Mouse (Mus musculus): ENCODE results near the gene Fpgs. TPM values are rescaled to one million over a fixed set of nuclear protein-coding genes. Genes with fewer than 3 reads are reported as not detected.

Fpgs gene
- total RNA-seq, 2 experiments from 2014 or later: 3.9 to 4.7 TPM

DNA sequence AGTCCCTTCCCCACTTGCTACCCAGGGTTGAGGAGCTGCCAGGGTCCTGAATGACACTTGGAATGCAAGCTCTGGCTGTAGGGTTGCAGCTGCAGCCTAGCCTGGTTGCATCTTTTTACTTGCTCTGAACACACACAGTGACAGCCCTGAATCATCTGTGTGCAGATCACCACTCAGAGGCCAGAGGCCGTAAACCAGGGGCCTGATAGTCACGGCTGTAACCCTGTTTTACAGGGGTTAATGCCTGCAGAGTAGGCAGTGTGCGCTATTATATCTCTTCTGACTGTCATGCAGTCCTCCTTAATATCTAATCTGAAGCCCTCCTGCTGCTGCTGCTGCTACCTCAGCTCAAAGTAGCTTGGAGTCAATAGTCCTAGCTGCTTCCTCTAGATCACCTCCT, 34.1 kb downstream of the Fpgs start:
- no peak for DNase-seq

DNA sequence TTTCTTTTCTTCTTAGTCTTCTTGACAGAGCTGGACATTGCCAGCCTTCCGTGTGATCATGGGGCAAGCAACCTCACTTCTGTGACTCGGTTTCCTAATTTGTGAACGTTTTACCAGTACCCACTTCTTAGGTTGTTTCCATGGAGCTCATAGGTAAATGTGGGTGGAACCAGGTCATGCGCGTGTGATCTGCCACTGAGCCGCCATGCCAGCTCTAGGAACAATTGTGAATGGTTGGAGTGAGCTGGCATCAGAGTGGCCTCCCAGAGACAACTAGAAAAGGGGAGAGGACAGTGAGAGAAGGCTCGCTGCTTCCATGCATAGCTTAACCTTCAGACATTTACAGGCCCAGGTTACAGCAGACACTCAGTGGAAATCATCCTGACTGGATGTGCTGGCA, 35.8 kb downstream of the Fpgs start:
- DNase-seq: no peak

DNA sequence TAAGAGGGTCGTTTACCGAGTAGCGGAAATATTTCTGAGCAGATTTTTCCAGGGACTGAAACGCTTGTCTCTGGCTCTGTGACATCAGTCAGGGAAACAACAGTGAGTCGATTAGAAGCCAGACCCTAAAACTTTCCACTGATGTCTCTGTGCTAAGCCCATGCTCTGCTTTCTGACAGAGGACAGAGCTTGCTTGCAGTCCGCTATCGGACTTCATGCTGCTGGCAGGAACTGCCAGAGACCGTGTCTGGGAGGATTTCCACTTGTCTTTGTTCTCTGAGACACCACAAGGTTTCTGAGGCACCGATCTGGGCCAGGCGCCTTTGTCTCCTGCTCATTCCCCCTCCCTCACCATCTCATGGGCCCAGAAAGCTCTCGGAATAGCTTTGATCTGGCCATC, 36.2 kb downstream of the Fpgs start:
- no peak for DNase-seq

DNA sequence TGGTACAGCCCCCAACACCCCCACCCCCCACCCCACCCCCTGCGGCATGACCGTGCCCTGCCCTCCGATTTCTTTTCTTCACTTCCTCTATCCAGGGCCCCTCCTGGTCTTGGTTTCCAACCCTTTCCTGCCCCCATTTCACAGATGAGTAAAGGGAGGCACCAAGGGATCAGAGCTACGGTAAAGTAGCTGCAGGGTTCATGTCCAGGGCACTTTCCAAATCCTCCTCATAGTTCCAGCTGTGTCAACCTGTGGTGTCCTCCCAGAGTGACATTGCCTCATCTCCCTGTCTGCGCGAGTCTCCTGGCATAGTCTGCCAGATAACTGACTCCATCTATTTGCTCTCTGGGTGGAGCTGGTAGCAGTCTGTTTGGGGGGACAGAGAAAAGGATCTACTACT, 38.1 kb downstream of the Fpgs start:
- DNase-seq: no peak

DNA sequence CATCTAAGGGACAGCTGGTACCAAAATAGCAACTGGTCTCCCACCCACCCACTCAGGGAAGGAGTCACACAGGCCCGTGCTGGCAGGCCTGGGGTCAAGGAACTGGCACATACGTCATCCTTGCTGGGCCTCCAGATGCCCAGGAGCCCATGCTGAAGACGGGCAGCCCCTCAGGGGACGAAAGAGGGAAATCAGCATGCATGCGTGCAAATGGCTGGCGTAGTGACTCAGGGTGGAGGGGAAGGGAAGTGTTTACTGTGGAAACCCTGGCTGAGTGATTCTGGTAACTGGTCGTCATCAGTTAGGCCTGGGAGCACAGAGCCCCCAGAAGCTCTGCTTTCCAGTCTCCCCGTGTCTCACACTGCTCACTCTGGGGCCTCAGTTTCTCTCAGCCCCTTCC, 38.6 kb downstream of the Fpgs start:
- DNase-seq: no peak

DNA sequence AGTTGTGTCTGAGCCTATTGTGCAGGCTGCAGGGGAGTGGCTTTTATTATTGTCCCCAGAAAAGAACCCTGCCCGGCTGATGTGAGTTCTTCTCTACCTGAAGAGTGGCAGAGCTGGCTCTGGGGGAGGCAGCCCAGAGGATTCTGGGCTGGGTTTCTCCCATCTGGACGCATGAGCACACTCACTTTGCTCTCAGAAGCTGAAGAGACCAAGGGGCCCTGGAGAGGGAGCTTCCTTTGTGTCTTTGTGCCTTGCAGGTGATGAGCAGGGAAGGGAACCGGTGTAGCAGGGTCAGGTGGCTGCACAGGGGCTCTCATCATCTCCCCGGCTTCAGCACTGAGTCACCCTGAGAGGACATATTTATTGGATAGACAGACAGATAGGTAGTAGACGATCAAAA, 41.7 kb downstream of the Fpgs start:
- no peak for DNase-seq

DNA sequence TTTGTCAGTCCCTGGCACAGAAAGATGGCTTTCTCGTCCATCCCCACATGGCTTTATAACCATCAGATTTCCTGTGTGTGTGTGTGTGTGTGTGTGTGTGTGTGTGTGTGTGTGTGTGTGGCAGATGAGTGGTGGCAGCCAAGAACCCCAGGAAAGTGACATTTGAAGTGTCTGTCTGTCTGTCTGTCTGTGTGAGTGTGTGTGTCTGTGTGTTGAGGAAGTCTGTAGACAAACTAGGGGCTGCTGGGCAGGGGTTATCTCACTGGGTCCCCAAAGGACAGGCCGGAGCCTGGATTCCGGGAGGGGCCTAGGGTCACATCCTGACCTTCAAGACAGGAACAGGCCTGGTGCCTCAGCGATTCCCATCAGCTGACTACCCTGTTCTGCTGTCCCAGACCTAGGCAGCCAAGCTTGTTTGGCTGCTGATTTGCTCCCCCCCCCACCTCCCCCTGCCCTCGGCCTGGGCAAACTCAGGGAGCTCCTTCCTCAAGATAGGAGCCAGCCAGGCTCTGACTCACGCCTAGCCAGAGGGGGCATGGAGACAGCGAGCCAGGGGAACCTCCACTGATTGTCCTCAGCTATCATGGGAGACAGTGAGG, 42.3 kb downstream of the Fpgs start:
- DNase-seq: no peak

DNA sequence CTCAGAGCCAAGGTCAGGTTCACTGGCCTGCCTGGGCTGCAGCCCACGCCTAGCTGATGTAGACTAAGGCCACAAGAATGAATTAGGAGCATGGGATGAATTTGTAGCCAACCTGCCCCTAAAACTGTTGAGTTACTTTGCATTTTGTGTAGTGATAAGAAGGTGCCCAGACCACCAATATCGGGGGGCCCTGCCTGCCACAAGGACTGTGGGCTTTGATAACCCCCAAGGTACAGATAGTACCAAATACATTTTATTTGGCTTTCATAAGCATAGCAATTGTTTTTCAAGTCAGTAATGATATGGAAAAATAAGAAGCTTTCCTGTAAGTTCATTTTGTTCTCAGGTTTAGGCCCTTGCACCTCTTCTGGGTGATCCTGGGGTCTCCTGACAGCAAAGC, 45.1 kb downstream of the Fpgs start:
- DNase-seq: no peak

DNA sequence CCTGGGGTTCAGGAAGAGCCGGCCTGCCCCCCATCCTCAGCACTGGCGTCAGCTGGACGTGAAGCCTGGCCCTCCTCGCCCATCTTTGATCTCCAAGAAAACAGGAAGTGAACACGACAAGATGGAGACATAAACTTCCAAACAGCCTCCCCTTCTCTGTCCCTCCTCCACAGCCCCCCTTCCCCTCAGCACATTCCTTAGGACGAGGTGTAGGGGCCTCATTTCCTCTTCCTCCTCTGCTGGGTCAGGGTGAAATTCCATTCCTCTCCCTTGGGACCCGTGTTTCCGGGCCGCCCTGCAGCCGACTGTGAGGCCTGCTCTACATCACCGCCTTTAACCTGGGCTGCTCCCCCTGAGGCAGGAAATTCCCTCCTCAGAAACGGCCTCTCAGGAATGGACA, 48.1 kb downstream of the Fpgs start:
- DNase-seq: peak; percentile 68

DNA sequence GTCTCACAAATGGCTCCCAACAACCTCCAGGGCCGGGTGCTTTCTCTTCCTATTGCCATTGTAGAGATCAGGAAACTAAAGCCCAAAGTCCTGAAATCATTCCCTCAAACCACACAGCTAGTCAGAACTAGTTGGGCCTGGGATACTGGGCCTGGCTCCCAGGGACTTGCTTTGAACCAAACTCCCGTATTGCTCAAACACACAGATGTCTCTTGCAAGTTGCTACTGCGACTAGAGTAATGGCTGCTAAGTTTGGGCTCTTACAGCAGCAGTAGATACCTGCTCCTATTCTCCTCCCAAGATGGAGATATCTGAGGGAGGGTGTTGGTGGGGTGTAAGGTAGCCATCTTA, 48.6 kb downstream of the Fpgs start:
- no peak for DNase-seq

DNA sequence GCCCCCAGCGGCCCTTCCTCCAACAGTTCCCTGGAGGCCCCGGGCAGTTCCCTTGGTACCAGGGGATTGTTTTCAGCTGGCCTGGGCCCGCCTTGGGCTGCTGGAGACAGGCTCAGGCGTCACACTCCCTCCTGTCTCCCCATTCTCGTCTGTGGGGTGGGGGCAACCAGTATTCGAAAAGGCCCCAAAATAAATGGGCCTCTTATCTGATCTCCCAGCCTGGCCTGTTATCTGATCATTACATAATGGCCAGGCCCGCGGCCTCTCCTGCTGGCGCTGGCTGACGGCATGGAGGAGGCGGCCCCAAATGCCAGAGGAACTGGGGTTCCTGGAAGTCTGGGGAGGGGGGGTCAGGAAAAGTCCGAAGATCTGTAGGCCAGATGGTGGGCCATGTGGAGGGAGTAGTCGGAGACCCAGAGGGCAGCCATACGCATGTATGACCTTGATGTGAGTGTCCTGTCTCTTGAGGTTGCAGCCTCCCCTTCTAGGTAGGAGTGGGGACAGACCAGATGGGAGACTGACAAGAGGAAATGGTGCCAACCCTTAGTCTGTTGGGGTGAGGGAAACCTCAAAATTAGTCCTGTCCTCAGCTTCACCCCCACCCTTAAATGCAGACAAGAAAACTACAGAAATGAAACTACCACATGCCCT, 49.1 kb downstream of the Fpgs start:
- no peak for DNase-seq

DNA sequence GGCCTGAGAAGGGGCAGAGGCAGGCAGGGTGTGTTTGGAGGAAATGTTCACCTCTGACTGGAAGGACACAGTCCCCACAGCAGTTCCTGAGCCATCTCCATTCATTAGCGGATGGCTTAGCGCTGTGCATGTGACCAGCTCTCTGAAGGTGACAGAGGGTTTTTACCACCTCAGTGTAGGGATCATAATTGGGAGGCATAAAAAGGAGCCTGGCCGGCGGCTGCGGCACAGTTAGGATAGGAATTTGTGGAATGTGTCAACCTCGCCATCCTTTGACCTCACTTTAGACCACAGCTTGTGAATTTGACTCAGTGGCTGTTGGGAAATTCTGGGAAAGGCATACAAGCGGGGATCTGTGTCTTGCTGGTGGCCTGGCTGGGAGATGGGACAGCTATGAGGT, 50.2 kb downstream of the Fpgs start:
- no peak for DNase-seq

DNA sequence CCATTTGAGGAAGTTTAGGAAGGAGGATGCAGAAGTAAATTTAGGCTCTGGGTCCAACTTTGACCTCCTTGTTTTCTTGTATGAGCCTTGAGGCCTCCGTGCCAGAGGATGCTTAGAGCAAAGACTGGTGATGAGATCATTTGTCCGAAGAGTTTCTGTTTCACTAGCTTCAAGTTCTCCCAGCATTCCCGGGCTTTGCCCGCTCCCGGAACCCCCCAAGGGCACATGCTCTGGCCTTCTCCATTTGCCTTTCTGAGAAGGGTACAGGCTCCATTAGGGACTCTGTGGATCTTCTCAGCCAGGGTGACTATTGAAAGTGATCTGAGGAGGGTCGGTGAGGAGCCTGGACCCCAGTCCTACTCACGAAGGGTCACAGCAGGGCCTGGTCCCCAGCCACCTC, 56.6 kb downstream of the Fpgs start:
- DNase-seq: no peak

DNA sequence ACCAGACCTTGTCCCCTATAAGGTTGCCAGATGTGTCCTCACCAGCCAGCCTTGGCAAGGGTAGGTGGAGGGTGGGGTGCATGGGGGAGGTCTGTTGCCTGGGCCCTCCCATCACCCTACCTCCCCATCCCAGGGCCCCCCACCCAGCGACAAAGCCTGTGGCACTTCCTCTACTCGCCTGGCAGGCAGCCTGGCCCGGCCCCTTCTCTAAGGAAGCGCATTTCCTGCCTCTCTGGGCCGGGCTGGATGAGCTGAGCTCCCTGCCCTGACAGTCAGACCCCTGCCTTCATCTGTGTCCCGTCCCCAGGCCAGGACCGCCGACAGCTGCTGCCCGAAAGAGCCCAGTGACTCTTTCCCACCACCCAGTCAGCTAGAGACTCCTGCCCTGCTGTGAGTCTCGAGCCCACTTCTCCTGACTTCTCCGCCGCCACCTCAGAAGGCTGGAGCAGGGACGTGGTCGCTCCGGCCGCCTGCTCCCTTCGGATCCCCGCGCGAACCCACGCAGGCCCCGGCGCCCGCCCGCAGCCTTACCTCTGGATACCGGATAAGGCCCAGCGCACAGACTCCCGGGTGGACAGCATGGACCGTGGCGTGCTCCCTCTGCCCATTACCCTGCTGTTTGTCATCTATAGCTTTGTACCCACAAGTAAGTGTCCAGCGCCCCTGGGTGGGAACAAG, 57.4 kb downstream of the Fpgs start, which contains the start of gene Eng:
Gene Eng (plus strand): TSS at position 217 of the 678 bp plus-strand sequence.
- DNase-seq: peak; percentile 81

DNA sequence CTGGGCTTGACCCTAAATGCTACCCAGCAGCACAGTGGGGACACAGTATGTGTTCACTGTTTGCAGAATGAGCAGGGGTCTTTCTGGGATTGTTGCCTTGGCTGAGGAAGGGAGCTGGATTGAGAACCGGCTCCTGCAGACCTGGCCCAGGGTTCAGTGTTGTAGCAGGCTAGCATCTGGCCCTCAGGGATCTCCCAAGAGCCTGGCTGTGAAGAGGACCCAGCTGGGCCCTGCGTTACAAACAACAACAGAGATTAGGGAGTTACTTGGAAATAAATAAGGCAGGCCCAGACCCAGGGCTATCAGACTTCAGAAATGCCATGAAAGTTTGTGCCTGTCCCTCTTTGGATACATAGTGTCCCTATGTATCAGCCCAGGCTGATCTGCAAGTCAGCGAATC, 58.3 kb downstream of the Fpgs start:
- no peak for DNase-seq

DNA sequence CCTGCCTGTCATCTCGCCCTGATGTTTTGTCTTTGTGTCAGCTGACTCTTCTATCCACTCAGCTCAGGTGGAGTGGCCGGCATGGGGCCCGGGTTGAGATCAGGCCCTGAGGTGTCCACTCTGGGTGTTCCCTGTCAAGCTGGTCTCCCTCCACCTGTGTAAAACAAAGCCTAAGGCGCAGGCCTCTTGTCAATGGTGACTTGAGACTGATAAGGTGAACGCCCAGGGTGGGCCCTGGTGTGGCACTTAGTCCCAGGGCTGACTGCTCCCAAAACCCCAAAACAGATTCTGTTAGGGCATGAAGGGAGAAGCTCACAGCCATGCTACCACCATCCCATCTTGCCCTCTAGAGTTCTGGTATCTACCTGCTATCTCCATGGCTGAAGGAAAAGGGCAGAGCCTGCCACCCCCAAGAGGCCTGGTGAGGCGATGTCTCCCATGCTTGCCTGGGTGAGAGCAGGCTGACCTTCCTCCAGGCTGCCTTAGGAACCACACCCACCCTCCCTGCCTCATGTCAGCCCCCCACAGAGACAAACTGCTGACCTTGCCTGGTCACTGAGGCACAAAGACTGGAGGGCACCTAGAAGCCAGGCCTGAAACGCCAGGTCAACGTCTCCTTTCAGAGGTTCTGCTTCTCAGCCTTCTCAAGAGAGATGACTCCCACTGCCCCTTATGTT, 59.0 kb downstream of the Fpgs start:
- DNase-seq: no peak

DNA sequence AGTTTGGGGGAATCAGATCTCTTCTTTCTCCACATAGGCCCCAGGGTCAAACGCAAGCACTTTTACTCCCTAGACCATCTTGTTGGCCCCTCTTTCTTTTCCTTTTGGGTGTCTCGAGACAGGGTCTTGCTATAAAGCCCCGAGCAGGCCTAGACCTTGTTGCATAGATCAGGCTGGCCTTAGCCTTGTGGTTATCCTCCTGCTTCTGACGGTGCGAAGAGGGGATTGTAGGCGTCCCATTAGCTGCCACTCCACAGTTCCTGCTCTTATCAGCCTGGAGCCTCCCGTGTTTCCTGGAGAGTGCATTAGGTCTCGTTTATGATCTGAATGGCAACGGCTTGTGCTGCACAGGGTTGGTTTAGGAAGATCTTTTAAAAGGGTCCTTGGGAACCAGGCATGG, 59.9 kb downstream of the Fpgs start:
- DNase-seq: no peak

DNA sequence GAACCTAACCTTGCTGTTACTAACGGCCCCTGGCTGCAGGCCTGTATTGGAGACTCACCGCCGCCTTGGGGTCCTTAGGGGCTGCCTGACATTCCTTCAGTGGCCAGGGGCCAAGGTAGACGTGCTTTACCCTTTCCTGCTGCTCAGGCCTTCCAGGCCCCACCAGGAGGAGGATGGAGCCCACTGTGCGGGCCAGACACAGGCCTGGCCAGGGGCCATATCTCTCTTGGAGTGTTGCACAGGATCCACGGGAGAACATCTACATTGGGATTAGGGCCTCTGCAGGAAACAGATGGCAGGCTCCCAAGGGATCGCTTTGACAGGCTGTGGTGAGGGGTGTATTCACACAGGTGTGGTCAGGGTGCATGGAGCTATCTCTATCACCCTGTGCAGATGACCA, 61.1 kb downstream of the Fpgs start:
- DNase-seq: peak; percentile 58

DNA sequence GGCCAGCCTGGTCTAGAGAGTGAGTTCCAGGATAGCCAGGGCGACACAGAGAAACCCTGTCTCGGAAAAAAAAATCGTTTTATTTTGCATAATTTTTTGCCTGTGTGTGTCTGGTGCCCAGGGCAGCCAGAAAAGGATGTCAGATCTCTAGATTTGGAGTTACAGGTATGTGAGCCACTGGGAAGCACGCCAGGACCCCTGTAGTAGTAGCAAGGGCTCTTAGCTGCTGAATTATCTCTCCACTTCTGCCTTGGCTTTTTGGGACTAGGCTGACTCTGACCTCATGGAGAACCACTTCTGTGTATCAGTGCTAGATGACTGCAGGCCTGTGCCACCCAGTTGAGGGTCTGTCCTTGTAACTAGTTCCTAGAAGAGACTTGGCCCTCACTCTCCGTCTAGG, 62.1 kb downstream of the Fpgs start:
- DNase-seq: no peak

DNA sequence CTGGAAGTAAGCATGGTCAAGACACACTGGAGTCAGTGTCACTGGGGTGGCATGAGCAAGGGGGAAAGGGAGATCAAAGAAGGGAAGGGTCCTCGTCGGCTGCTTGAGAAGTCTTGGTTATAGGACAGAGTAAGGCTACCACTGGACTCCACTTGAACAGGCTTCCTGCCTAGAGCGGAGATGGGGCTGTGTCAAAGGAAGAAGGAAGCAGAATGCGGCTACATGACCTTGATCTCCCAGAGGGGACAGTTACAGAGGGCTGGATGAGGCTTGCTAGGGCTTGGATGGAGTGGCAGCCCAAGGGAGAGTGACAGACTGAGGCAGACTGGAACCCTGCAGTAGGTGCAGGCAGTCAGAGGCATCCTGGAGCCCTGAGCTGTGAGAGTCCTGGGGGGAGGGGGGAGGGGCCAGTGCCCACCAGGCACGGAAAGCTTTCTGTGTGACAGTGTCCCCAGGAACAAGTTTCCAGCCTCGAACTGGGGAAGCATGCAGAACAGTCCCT, 63.3 kb downstream of the Fpgs start:
- DNase-seq: no peak

DNA sequence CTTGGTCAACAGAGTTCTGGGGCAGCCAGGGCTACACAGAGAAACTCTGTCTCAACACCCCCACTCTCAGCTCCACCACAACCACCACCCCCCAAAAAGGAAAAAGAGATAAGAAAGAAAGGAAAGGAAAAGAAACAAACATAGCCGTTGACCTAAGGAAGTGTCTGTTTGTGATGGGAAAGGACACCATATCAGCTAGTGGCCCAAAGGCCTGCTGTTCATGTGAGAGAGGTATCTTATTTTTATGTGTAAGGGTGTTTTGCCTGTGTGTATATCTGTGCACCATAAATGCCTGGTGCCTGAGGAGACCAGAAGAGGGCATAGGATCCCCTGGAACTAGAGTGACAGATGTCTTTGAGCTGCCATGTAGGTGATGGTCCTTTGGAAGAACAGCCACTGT, 64.3 kb downstream of the Fpgs start:
- no peak for DNase-seq

DNA sequence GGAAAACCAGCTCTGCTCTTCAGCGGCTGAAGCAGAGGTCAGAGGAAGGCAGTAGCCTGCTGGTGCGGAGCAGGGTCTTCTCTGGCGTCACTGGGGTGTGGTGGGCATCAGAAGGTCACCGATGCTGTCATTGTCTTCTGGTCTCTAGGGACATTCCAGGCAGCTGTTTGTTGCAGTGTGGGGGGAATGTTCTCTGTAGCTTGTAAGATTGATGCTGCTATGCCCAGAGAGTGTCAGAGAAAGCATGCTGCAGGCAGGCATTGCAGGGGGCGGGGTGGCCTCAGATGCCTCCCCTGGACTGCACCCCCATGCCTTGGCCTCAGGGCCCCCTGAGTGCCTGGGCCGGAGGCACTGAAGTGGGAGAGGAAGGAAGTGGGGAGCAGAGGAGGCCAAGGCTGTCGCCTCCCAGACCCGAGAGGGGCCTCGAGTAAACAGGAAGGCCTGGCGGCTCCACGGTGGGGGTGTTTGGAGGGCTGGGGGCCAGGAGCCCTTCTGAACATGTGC, 66.1 kb downstream of the Fpgs start:
- peak; percentile 64 for DNase-seq

DNA sequence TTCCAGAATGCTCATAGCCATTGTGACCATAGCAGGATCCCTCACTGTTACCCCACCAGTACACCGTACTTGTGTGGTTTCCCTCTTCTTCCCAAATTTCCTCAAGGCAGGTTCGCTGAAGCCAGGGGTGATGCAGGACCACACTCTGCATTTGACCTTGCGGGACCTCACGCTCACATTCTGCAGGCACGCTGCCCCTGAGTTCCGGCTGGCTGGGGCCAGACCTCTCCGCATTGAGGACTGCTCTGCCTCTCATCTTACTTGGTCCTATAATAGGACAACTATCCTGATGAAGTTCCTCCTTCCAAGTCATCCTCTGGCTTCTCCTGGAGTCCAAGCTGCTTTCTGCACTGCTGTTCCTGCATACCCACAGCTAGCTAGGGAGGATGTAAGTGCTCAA, 67.3 kb downstream of the Fpgs start:
- no peak for DNase-seq

Measured in gastrocnemius, postnatal 25 days (tissue).